Mouse (Mus musculus) kidney, embryonic 14.5 days (tissue): ENCODE results near the gene 2310033P09Rik. TPM values are rescaled to one million over a fixed set of nuclear protein-coding genes. Genes with fewer than 3 reads are reported as not detected.
A peak's percentile ranks its signal among the peaks of the same experiment; 100 is the strongest.

ENCODE experiments used
- ATAC-seq: fragments of 200-750 bp; cut with Nextera tagmentation; 2 replicates; pipeline ENCODE4 v1.8.0; 2017; ENCODE audit warnings: moderate number of reproducible peaks, mild to moderate bottlenecking, moderate TSS enrichment, moderate library complexity; ENCODE audit not compliant: low FRiP score, low TSS enrichment
- H3K27ac ChIP-seq: fragments of 300-500 bp; sonication (generic); 2 replicates; pipeline ENCODE4 v1.5.1; 2014; ENCODE audit warnings: low read depth, mild to moderate bottlenecking, low read length, moderate library complexity, mixed read lengths
- H3K27me3 ChIP-seq: fragments of 300-500 bp; sonication (generic); 2 replicates; pipeline ENCODE4 v1.6.1; 2014; ENCODE audit warnings: mild to moderate bottlenecking, low read length; ENCODE audit not compliant: control insufficient read depth, insufficient read depth
- H3K36me3 ChIP-seq: fragments of 300-500 bp; sonication (generic); 2 replicates; pipeline ENCODE4 v1.6.1; 2014; ENCODE audit warnings: low read length, mixed read lengths; ENCODE audit not compliant: control insufficient read depth, insufficient read depth
- H3K4me1 ChIP-seq: fragments of 300-500 bp; sonication (generic); 2 replicates; pipeline ENCODE4 v1.6.1; 2014; ENCODE audit warnings: low read length, mixed read lengths; ENCODE audit not compliant: control insufficient read depth, insufficient read depth
- H3K4me2 ChIP-seq: fragments of 300-500 bp; sonication (generic); replicated peaks from 2 replicates; pipeline ENCODE4 v1.6.1; 2014; ENCODE audit warnings: low read depth, mild to moderate bottlenecking, low read length
- H3K4me3 ChIP-seq: fragments of 300-500 bp; sonication (generic); 2 replicates; pipeline ENCODE4 v1.5.1; 2014; ENCODE audit warnings: mild to moderate bottlenecking, low read length
- H3K9ac ChIP-seq: fragments of 300-500 bp; sonication (generic); 2 replicates; pipeline ENCODE4 v1.6.1; 2014; ENCODE audit warnings: low read depth, mild to moderate bottlenecking, low read length, moderate library complexity
- H3K9me3 ChIP-seq: fragments of 300-500 bp; sonication (generic); 2 replicates; pipeline ENCODE4 v1.6.1; 2016; ENCODE audit warnings: low read length; ENCODE audit not compliant: control insufficient read depth
- WGBS: fragments of 180-500 bp; shearing (Covaris S2); extraction: QIAGEN DNeasy Blood & Tissue Kit; methylation state at CpG from one replicate; pipeline ENCODE4 v1.1.7; 2014; 5-methylcytosine and 5-hydroxymethylcytosine counted together
- polyA plus RNA-seq: library from polyadenylated mRNA; unstranded; fragments of >200 nt; fragmentation: Nextera tagmentation; extraction: Ambion mirVana; gene quantifications from 2 replicates; pipeline ENCODE4 v1.2.1, GENCODE M21; 2014

Gene 2310033P09Rik
- polyA plus RNA-seq, 1 experiment from 2014 or later = 36.9 TPM

DNA sequence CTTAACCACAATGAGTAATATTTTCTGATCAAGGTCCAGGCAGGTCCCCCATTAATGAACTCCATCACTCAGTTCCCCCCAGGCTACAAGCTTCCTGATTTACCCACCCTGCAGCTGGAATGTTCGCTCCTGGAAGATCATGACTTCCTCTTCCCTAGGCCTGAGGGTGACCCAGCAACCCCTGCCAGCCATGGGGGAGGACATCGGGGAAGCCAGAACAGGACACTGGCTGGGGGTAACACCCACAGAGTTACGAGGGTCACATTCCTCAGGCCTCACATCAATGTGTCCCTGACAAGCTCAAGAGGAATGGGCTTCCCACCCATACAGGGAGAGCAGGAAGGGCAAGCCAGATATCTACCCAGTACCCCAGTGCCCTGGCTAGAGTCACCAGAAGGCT lies 38.3 kb upstream of the 2310033P09Rik start:
- Histone ChIP-seq H3K36me3 (no peaks in the 10 kb centered on the region), H3K9ac (0 out of 2 replicates have a peak overlapping the region, but pooled peaks have one; percentile 4), H3K4me2 (no peak overlapping the region), H3K9me3 (no peaks in the 10 kb centered on the region), H3K27me3 (peaks cover 2% of the 10 kb centered on the region), H3K27ac (no peak overlapping the region), H3K4me1 (no peaks in the 10 kb centered on the region), H3K4me3 (no peak overlapping the region)
- WGBS = 47% methylated on average over 3 of the region's 3 CpGs
- ATAC-seq = no peak

DNA sequence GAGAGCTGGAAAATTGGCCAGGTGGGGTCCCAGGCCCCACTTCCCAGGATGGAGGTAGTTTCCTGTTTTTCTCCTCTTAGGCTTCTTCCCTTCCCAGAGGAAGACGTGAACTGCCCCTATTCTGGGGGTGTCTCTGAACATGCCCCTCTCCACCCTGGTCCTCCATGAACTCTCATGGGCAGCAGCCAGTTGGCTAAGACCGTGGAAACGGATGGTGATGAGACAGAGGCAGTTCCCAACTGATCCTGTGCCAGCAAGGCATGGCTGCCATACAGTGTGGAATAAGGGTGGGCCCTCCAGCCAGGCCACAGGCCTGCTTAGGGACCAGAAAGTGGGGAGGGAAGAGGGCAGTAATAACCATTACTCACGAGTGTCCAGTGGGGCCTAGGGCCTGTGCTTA lies 37.6 kb upstream of the 2310033P09Rik start:
- Histone ChIP-seq H3K4me1 (no peaks in the 10 kb centered on the region), H3K4me3 (no peak overlapping the region), H3K9me3 (no peaks in the 10 kb centered on the region), H3K27ac (no peak overlapping the region), H3K36me3 (no peaks in the 10 kb centered on the region), H3K4me2 (no peak overlapping the region), H3K27me3 (peaks cover 10% of the 10 kb centered on the region), H3K9ac (no peak overlapping the region)
- 72% methylated on average over 4 of the region's 4 CpGs for WGBS
- ATAC-seq = no peak

DNA sequence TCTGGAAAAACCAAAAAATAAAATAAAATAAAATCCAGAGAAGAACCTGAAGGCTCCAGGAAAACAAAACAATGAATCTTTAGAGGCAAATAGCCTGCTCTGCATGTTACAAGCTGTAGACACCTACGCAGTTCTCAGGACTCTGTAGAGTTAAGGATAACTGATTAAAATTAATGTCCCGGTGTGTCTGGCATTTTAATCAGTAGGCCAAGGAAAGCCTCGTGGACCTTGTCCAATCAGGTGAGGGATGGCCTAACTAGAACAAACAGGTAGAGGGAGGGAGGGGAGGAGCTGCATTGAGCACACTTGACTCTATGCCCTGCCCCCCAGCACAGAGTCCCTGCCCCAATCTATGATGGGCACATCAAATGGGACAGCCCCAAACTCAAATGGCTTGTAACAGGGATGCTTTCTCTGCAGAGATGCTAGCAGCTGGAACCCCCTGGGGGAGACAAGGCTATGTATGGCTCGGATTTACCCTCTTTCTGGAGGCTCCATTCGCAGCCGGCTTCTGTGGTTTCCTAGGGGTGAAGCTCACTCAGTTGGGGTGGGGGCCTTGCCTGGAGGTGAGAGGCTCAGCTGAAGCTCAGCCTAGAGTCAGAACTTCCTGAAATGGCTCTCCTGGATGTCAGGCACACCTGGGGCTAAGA lies 33.8 kb upstream of the 2310033P09Rik start:
- H3K4me2 ChIP-seq = no peak overlapping the region
- ATAC-seq = no peak
- no peaks in the 10 kb centered on the region for H3K9me3 ChIP-seq
- no peak overlapping the region for H3K27ac ChIP-seq
- no peak overlapping the region for H3K4me3 ChIP-seq
- H3K36me3 ChIP-seq = no peaks in the 10 kb centered on the region
- 0 out of 2 replicates have a peak, but pooled peaks cover 3% of the 10 kb centered on the region for H3K4me1 ChIP-seq
- H3K27me3 ChIP-seq = peaks cover 47% of the 10 kb centered on the region
- WGBS = 53% methylated on average over 6 of the region's 6 CpGs
- H3K9ac ChIP-seq = no peak overlapping the region

DNA sequence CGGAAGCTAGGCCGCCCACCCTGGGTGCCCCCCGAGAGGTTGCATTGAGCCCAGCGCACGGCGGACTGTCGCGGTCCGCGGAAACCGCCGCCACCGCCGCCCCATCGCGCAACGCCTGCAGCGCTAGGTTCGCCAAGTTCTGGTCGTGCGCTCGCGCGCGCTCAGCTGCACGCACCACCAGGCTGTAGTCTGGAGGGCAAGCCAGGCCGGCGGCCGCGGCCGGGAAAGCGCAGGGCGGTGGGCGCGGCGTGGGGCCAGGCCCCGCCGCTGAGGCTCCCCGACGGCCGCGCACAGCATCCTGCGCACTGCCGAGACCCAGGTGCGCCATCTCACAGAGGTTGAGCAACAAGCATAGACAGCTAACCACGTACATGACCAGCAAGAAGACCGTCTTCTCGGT lies 31.6 kb upstream of the 2310033P09Rik start:
- 2% methylated on average over 48 of the region's 48 CpGs for WGBS
- H3K4me1 ChIP-seq = 0 out of 2 replicates have a peak, but pooled peaks cover 3% of the 10 kb centered on the region
- peak overlapping the region; percentile 36 for H3K4me2 ChIP-seq
- no peaks in the 10 kb centered on the region for H3K9me3 ChIP-seq
- H3K36me3 ChIP-seq = no peaks in the 10 kb centered on the region
- ATAC-seq = no peak
- peak overlapping the region; percentile 27 for H3K4me3 ChIP-seq
- H3K27ac ChIP-seq = no peak overlapping the region
- H3K27me3 ChIP-seq = peaks cover 51% of the 10 kb centered on the region
- H3K9ac ChIP-seq = no peak overlapping the region

DNA sequence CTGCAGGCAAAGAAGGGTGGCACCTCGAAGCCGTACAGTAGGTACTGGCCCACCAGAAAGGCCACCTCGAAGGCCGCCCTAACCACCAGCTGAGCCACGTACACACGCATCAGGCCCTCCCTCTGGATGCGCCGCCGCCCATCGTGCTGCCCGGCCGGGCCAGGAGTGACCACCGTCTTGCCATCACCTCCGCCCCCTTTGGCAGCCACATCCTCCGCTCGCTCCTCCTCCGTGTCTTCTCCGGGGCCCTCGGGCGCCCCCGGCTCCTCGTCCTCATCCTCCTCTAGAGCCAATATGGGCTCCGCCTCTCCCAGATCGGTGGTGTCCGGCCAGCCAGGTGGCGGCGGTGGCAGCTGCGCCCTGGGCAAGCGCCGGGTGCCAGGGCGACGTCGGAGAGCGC lies 31.2 kb upstream of the 2310033P09Rik start:
- WGBS = 5% methylated on average over 34 of the region's 34 CpGs
- ATAC-seq = no peak
- 0 out of 2 replicates have a peak, but pooled peaks cover 3% of the 10 kb centered on the region for H3K4me1 ChIP-seq

DNA sequence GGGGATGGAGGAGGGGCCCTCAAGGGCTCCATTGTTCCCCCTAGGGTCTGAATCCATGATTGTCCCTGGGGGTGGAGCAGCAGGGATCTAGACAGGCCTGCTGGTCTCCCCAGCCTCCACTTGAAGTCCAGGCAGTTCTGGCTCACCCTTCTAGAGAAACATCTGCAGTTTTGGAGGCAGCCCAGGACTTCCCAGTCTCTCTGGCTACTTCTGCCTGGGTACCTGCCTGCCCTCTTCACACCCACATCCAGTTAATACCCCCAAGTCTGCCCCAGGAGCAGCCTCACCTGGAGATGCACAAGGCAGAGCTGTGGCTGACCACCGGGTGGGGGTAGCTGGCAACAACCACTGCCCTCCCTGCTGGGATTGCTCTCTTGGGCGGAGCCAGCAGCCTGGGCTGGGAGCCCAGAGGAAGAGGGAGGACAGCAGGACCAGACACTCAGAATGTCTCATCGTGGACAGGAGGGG lies 25.2 kb upstream of the 2310033P09Rik start, which contains the start of gene Gjc2:
Gjc2 (minus strand) TSS at position 350 of the 468 bp plus-strand sequence.
- Histone ChIP-seq H3K27me3 (peaks cover 18% of the 10 kb centered on the region), H3K4me1 (0 out of 2 replicates have a peak, but pooled peaks cover 5% of the 10 kb centered on the region), H3K27ac (no peak within 1 kb of the TSS; the same call in 1 of the 2 replicates), H3K9ac (0 out of 2 replicates have a peak within 1 kb of the TSS, but pooled peaks have one; percentile 12), H3K9me3 (no peaks in the 10 kb centered on the region), H3K36me3 (peaks cover 22% of the 10 kb centered on the region), H3K4me2 (no peak within 1 kb of the TSS), H3K4me3 (no peak within 1 kb of the TSS)
- ATAC-seq = no peak
- WGBS = 54% methylated on average over 3 of the region's 3 CpGs

More for the DNA sequence above, 31.2 kb upstream of the 2310033P09Rik start:
- Histone ChIP-seq H3K4me2 (peak overlapping the region; percentile 36), H3K9me3 (no peaks in the 10 kb centered on the region), H3K36me3 (no peaks in the 10 kb centered on the region), H3K9ac (no peak overlapping the region), H3K27me3 (peaks cover 51% of the 10 kb centered on the region), H3K4me3 (peak overlapping the region; percentile 27), H3K27ac (no peak overlapping the region)

DNA sequence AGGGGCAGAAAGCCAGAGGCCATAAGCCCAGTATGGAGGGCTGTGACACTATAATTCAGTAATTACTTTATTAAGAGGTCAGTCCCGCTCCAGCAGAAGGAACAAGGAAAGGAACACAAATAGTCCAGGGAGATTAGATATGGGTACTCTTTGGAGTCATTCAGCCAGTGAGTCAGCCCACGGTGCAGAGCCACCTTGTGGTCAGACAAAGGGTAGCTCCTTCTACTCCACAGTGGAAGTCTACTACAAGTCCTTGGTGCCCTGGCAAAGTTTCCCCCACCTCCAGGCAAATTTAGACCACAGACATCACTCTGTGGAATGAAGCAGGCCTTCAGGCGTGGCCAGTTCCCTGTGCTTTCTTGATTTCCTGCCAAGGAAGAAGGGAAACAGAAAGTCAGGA lies 24.3 kb upstream of the 2310033P09Rik start:
- no peak overlapping the region for H3K4me3 ChIP-seq
- no peak overlapping the region for H3K9ac ChIP-seq
- no peak for ATAC-seq
- no peak overlapping the region for H3K27ac ChIP-seq
- peaks cover 9% of the 10 kb centered on the region for H3K27me3 ChIP-seq
- no peaks in the 10 kb centered on the region for H3K9me3 ChIP-seq
- H3K4me1 ChIP-seq = 0 out of 2 replicates have a peak, but pooled peaks cover 5% of the 10 kb centered on the region
- peaks cover 22% of the 10 kb centered on the region for H3K36me3 ChIP-seq
- H3K4me2 ChIP-seq = no peak overlapping the region
- WGBS = 46% methylated on average over 3 of the region's 3 CpGs

DNA sequence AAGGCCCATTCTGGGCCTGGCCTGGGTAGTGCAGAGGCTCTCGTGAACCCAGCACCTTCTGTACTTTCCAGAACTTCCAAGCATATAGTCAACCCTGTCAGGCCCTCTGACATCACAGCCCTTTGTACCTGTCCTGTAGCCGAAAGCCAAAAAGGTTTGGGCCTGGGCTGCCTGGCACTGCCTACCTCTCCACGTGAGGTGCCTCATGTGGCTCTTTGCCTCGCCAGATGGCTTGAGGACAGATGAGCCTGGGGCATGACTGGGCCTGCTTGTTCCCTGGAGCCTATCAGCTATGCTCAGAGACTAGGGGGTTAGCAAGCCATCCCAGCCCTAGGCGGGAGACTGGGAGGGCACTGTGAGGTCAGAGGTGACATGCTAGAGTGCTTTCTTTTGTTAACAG lies 22.6 kb upstream of the 2310033P09Rik start:
- H3K4me1 ChIP-seq = peaks cover 7% of the 10 kb centered on the region; the same call in 1 of the 2 replicates
- no peak overlapping the region for H3K27ac ChIP-seq
- ATAC-seq = no peak
- H3K9me3 ChIP-seq = no peaks in the 10 kb centered on the region
- WGBS = 89% methylated on average over 5 of the region's 5 CpGs
- no peak overlapping the region for H3K9ac ChIP-seq
- H3K36me3 ChIP-seq = peaks cover 22% of the 10 kb centered on the region
- no peak overlapping the region for H3K4me2 ChIP-seq
- no peak overlapping the region for H3K4me3 ChIP-seq
- H3K27me3 ChIP-seq = no peaks in the 10 kb centered on the region

DNA sequence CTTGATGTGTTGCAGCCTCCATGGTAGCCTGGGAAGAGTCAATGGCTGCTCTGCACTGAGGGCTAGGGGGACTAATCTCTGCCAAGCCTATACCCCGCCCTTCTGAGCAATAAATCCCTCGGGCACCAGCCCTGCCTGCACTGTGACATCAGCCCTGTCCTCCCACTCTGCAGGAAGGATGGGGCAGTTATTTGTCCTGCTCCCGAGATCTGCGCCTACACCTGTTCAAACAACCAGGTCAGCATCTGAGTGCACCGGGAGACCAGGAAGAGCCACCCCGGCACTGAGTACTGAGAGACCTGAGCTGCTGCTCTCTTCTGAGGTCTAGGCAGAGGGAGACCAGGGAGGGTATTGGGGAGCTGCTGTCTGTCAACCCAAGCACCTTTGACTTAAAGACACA lies 20.4 kb upstream of the 2310033P09Rik start:
- ATAC-seq = no peak
- Histone ChIP-seq H3K27ac (no peak overlapping the region), H3K4me3 (no peak overlapping the region), H3K36me3 (peaks cover 22% of the 10 kb centered on the region), H3K9me3 (no peaks in the 10 kb centered on the region), H3K9ac (no peak overlapping the region), H3K4me1 (peaks cover 7% of the 10 kb centered on the region), H3K4me2 (no peak overlapping the region), H3K27me3 (no peaks in the 10 kb centered on the region)
- 38% methylated on average over 6 of the region's 6 CpGs for WGBS
